Mouse (Mus musculus): ENCODE data around the gene Shc3. TPM values are rescaled to one million over a fixed set of nuclear protein-coding genes. Genes with fewer than 3 reads are reported as not detected.

The Shc3 gene
- polyA plus RNA-seq, 1 experiment from 2014 or later = not detected

- Histone ChIP-seq H3K9me3 (replicated peaks; ENCODE audit: control insufficient read depth, low read length) (no peaks in the 10 kb centered on the region), H3K4me1 (ENCODE audit: control insufficient read depth, low read depth, low read length) (no peaks in the 10 kb centered on the region), H3K4me2 (ENCODE audit: low read depth, low read length) (no peak overlapping the region), H3K27me3 (ENCODE audit: control insufficient read depth, insufficient read depth, low read depth, low read length) (no peaks in the 10 kb centered on the region), H3K4me3 (ENCODE audit: low read depth, low read length) (no peak overlapping the region), H3K9ac (ENCODE audit: low read depth, low read length) (no peak overlapping the region), H3K36me3 (ENCODE audit: control insufficient read depth, insufficient read depth) (no peaks in the 10 kb centered on the region), H3K27ac (ENCODE audit: low read length) (no peak overlapping the region)
- WGBS (ENCODE audit: insufficient replicate concordance) = 78% methylated on average over 9 of the region's 9 CpGs
- ATAC-seq (ENCODE audit: low read depth) = no peak
Measured at GRCm38 (mm10) chr13:51508836-51509235, 60.4 kb downstream of the Shc3 start.

GRCm38 (mm10) chr13:51505711-51506110, 63.5 kb downstream of the Shc3 start:
- no peak overlapping the region for H3K9ac ChIP-seq (ENCODE audit: low read depth, low read length)

DNA sequence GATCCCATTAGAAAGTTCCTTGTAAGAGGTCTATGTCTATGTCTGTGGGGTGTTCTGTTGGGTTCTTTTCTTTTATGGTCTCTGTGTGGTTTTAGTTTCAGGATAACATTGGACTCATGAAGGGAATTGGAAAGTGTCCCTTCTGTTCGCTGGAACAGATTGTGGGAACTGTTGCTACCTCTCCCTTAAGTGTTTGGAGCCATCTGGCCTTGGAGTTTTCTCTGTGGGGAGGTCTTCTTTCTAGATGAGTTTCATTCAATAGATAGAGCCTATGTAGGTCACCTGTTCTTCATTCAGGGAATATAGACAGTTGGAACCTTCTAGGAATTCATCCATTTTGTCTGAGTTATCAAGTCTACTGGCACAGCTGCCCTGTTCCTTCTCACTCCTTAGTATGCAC, 69.5 kb downstream of the Shc3 start:
- H3K9me3 ChIP-seq (replicated peaks; ENCODE audit: control insufficient read depth, low read length) = no peaks in the 10 kb centered on the region
- H3K27me3 ChIP-seq (ENCODE audit: control insufficient read depth, insufficient read depth, low read depth, low read length) = no peaks in the 10 kb centered on the region
- H3K4me1 ChIP-seq (ENCODE audit: control insufficient read depth, low read depth, low read length) = no peaks in the 10 kb centered on the region
- no peak overlapping the region for H3K4me3 ChIP-seq (ENCODE audit: low read depth, low read length)
- H3K27ac ChIP-seq (ENCODE audit: low read length) = no peak overlapping the region
- ATAC-seq (ENCODE audit: low read depth) = no peak
- H3K4me2 ChIP-seq (ENCODE audit: low read depth, low read length) = no peak overlapping the region
- no peak overlapping the region for H3K9ac ChIP-seq (ENCODE audit: low read depth, low read length)
- H3K36me3 ChIP-seq (ENCODE audit: control insufficient read depth, insufficient read depth) = no peaks in the 10 kb centered on the region
- WGBS (ENCODE audit: insufficient replicate concordance) = 58% methylated on average over 1 of the region's 1 CpGs

More at GRCm38 (mm10) chr13:51505711-51506110, 63.5 kb downstream of the Shc3 start:
- H3K9me3 ChIP-seq (replicated peaks; ENCODE audit: control insufficient read depth, low read length) = no peaks in the 10 kb centered on the region
- WGBS (ENCODE audit: insufficient replicate concordance) = 64% methylated on average over 5 of the region's 5 CpGs
- H3K27me3 ChIP-seq (ENCODE audit: control insufficient read depth, insufficient read depth, low read depth, low read length) = no peaks in the 10 kb centered on the region
- no peaks in the 10 kb centered on the region for H3K4me1 ChIP-seq (ENCODE audit: control insufficient read depth, low read depth, low read length)
- H3K27ac ChIP-seq (ENCODE audit: low read length) = no peak overlapping the region
- no peak overlapping the region for H3K4me3 ChIP-seq (ENCODE audit: low read depth, low read length)
- ATAC-seq (ENCODE audit: low read depth) = no peak
- no peaks in the 10 kb centered on the region for H3K36me3 ChIP-seq (ENCODE audit: control insufficient read depth, insufficient read depth)
- H3K4me2 ChIP-seq (ENCODE audit: low read depth, low read length) = no peak overlapping the region

- Histone ChIP-seq H3K9me3 (replicated peaks; ENCODE audit: control insufficient read depth, low read length) (no peaks in the 10 kb centered on the region), H3K4me1 (ENCODE audit: control insufficient read depth, low read depth, low read length) (no peaks in the 10 kb centered on the region), H3K36me3 (ENCODE audit: control insufficient read depth, insufficient read depth) (no peaks in the 10 kb centered on the region), H3K4me2 (ENCODE audit: low read depth, low read length) (no peak overlapping the region), H3K4me3 (ENCODE audit: low read depth, low read length) (no peak overlapping the region), H3K27me3 (ENCODE audit: control insufficient read depth, insufficient read depth, low read depth, low read length) (no peaks in the 10 kb centered on the region), H3K27ac (ENCODE audit: low read length) (no peak overlapping the region), H3K9ac (ENCODE audit: low read depth, low read length) (no peak overlapping the region)
- WGBS (ENCODE audit: insufficient replicate concordance) = 58% methylated on average over 9 of the region's 9 CpGs
- no peak for ATAC-seq (ENCODE audit: low read depth)
Measured at GRCm38 (mm10) chr13:51493676-51494075, 75.5 kb downstream of the Shc3 start.

- H3K36me3 ChIP-seq (ENCODE audit: control insufficient read depth, insufficient read depth) = no peaks in the 10 kb centered on the region
- H3K27ac ChIP-seq (ENCODE audit: low read length) = no peak overlapping the region
- no peak for ATAC-seq (ENCODE audit: low read depth)
- H3K4me3 ChIP-seq (ENCODE audit: low read depth, low read length) = no peak overlapping the region
- 45% methylated on average over 8 of the region's 8 CpGs for WGBS (ENCODE audit: insufficient replicate concordance)
- H3K4me2 ChIP-seq (ENCODE audit: low read depth, low read length) = no peak overlapping the region
- no peak overlapping the region for H3K9ac ChIP-seq (ENCODE audit: low read depth, low read length)
- H3K9me3 ChIP-seq (replicated peaks; ENCODE audit: control insufficient read depth, low read length) = no peaks in the 10 kb centered on the region
- no peaks in the 10 kb centered on the region for H3K4me1 ChIP-seq (ENCODE audit: control insufficient read depth, low read depth, low read length)
- no peaks in the 10 kb centered on the region for H3K27me3 ChIP-seq (ENCODE audit: control insufficient read depth, insufficient read depth, low read depth, low read length)
Measured at GRCm38 (mm10) chr13:51491649-51492435, 77.4 kb downstream of the Shc3 start.

DNA sequence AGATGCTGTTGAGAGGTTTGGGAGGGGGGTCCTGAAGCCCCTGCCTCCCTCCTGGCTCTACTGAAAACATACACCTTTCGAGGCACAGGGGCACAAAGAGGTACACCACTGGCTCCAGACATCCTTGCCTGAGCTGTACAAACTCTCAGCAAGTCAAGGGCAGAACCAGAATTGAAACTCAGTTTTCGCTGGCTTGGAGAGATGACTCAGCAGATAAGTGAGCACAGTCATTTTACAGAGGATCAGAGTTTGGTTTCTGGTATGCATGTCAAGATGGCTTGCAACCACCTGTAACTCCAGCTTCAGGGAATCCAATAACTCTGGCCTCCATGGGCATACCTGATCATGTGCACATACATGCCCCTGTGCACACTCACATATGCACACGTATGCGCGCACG, 79.0 kb downstream of the Shc3 start:
- WGBS (ENCODE audit: insufficient replicate concordance) = 69% methylated on average over 6 of the region's 6 CpGs
- Histone ChIP-seq H3K4me3 (ENCODE audit: low read depth, low read length) (no peak overlapping the region), H3K36me3 (ENCODE audit: control insufficient read depth, insufficient read depth) (no peaks in the 10 kb centered on the region), H3K27me3 (ENCODE audit: control insufficient read depth, insufficient read depth, low read depth, low read length) (no peaks in the 10 kb centered on the region), H3K9me3 (replicated peaks; ENCODE audit: control insufficient read depth, low read length) (no peaks in the 10 kb centered on the region), H3K4me1 (ENCODE audit: control insufficient read depth, low read depth, low read length) (no peaks in the 10 kb centered on the region), H3K9ac (ENCODE audit: low read depth, low read length) (no peak overlapping the region), H3K4me2 (ENCODE audit: low read depth, low read length) (no peak overlapping the region), H3K27ac (ENCODE audit: low read length) (no peak overlapping the region)
- no peak for ATAC-seq (ENCODE audit: low read depth)

- WGBS (ENCODE audit: insufficient replicate concordance) = 41% methylated on average over 3 of the region's 3 CpGs
- Histone ChIP-seq H3K4me1 (ENCODE audit: control insufficient read depth, low read depth, low read length) (no peaks in the 10 kb centered on the region), H3K4me2 (ENCODE audit: low read depth, low read length) (no peak overlapping the region), H3K36me3 (ENCODE audit: control insufficient read depth, insufficient read depth) (no peaks in the 10 kb centered on the region), H3K27ac (ENCODE audit: low read length) (no peak overlapping the region), H3K9me3 (replicated peaks; ENCODE audit: control insufficient read depth, low read length) (no peaks in the 10 kb centered on the region), H3K4me3 (ENCODE audit: low read depth, low read length) (no peak overlapping the region), H3K27me3 (ENCODE audit: control insufficient read depth, insufficient read depth, low read depth, low read length) (no peaks in the 10 kb centered on the region), H3K9ac (ENCODE audit: low read depth, low read length) (no peak overlapping the region)
- ATAC-seq (ENCODE audit: low read depth) = no peak
Measured at GRCm38 (mm10) chr13:51488945-51489344, 80.3 kb downstream of the Shc3 start.

DNA sequence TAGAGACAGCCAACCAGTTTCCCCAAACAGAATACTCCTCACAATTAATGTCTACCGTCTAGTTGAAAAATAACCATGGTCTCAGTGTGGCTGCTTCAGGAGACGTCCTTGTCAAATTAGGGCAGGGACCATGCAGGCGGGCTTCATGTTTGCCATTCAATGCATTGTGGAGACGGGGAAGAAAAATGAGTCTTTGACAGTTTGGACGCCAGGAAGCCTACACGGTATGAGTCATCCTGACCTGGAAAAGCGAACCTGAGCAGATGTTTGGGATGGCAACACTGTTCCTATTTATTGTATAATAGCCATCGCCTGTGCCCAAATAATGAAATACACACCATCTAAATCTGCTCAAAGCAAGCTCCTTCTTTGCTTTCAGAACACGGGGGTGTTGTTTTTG, 83.9 kb downstream of the Shc3 start:
- no peaks in the 10 kb centered on the region for H3K27me3 ChIP-seq (ENCODE audit: control insufficient read depth, insufficient read depth, low read depth, low read length)
- 62% methylated on average over 9 of the region's 9 CpGs for WGBS (ENCODE audit: insufficient replicate concordance)
- H3K9me3 ChIP-seq (replicated peaks; ENCODE audit: control insufficient read depth, low read length) = no peaks in the 10 kb centered on the region
- H3K9ac ChIP-seq (ENCODE audit: low read depth, low read length) = no peak overlapping the region
- H3K27ac ChIP-seq (ENCODE audit: low read length) = no peak overlapping the region
- H3K4me2 ChIP-seq (ENCODE audit: low read depth, low read length) = no peak overlapping the region
- H3K4me3 ChIP-seq (ENCODE audit: low read depth, low read length) = no peak overlapping the region
- H3K36me3 ChIP-seq (ENCODE audit: control insufficient read depth, insufficient read depth) = no peaks in the 10 kb centered on the region
- ATAC-seq (ENCODE audit: low read depth) = no peak
- H3K4me1 ChIP-seq (ENCODE audit: control insufficient read depth, low read depth, low read length) = no peaks in the 10 kb centered on the region

DNA sequence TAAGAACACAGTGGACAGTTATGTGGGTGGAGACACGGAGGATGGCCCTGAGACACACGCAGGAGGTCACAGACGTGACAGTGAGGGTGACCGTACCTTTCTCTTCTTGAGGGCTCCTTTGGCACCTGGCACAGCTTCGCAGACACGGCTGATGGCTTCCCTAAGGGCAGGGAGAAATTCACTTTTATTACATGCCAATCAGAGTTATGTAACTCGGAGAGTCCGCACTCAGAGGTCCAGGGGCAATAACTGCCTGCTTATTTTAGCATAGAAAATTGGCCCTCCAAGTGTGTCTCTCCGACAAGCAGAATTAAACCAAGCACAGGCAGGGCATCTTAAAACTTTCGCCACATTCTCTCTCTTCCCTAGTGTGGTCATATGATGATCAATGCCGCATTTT, 86.4 kb downstream of the Shc3 start:
- Histone ChIP-seq H3K9ac (ENCODE audit: low read depth, low read length) (no peak overlapping the region), H3K4me2 (ENCODE audit: low read depth, low read length) (no peak overlapping the region), H3K4me1 (ENCODE audit: control insufficient read depth, low read depth, low read length) (no peaks in the 10 kb centered on the region), H3K9me3 (replicated peaks; ENCODE audit: control insufficient read depth, low read length) (no peaks in the 10 kb centered on the region), H3K36me3 (ENCODE audit: control insufficient read depth, insufficient read depth) (no peaks in the 10 kb centered on the region), H3K27me3 (ENCODE audit: control insufficient read depth, insufficient read depth, low read depth, low read length) (no peaks in the 10 kb centered on the region), H3K27ac (ENCODE audit: low read length) (no peak overlapping the region), H3K4me3 (ENCODE audit: low read depth, low read length) (no peak overlapping the region)
- no peak for ATAC-seq (ENCODE audit: low read depth)
- WGBS (ENCODE audit: insufficient replicate concordance) = 74% methylated on average over 11 of the region's 11 CpGs

All from liver, embryonic 16.5 days (tissue).